Comparison of ENCODE assay signal across 27 mouse cellular contexts in the genomic region with DNA sequence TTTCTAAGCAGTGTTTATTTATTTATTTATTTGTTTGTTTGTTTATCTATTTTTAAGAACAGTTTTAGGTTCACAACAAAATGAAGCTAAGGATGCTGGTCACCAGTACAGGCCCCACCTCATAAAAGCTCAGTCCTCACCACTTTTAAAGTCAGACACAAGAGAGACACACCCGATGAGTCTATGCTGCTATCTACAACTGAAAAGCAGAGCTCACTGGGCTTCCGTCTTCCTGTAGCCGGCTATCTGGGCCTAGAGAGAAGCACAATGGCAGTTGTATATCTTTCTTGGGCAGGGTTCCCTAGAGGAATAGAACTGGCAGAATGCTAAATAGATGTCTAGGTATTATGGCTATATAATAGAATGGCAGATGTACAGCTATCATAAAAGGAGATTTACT. TPM values are rescaled to one million over a fixed set of nuclear protein-coding genes. Genes with fewer than 3 reads are reported as not detected.
DNase-seq lines count a peak whose midpoint lies in the region; ATAC-seq and TF ChIP-seq lines count a peak whose summit lies in the region.
"Had no signal": no experiment of that assay in that cellular context is flagged by ENCODE, and none has a peak within 500 bp of the region (broad histone marks: within the 10 kb centered on the region; RNA-seq: fewer than 3 reads in every experiment).

No protein-coding gene starts in this region.

- H3K36me3 ChIP-seq in E14TG2a.4 (ENCODE audit: insufficient read depth, low read length) (no peaks in the 10 kb centered on the region), MEL (ENCODE audit: control insufficient read depth in 1 of 2, insufficient read depth in 2 of 2, low read length in 2 of 2) (peaks cover 0 to 4% of the 10 kb centered on the region in 2 experiments; a peak in 1 of 4 replicates)
- H3K36me3 ChIP-seq: embryonic facial prominence, embryonic 13.5 days; embryonic facial prominence, embryonic 15.5 days; forebrain, embryonic 10.5 days; forebrain, embryonic 12.5 days; G1E had no signal

- TF ChIP-seq CTCF in E14TG2a.4 (conservative IDR thresholded peaks at IDR 0.05; ENCODE audit: low read length) (no peak), MEL (IDR thresholded peaks at IDR 0.05 in 2 of 3, conservative IDR thresholded peaks at IDR 0.05 in 1 of 3; ENCODE audit: control insufficient read depth in 1 of 3, insufficient read depth in 1 of 3, low read depth in 2 of 3, low read length in 3 of 3, poor library complexity in 1 of 3, severe bottlenecking in 1 of 3) (no peak)

- TF ChIP-seq EP300 in MEL (IDR thresholded peaks at IDR 0.05; ENCODE audit: low read depth in 1 of 2, low read length in 2 of 2) = no peak; a peak in 1 of 4 replicates

- no peak for TF ChIP-seq RAD21 in MEL (IDR thresholded peaks at IDR 0.05; ENCODE audit: low read depth, low read length)

- ATAC-seq in cerebellum, adult (ENCODE audit: insufficient number of reproducible peaks, low FRiP score, low TSS enrichment) = no peak
- no peak for ATAC-seq in megakaryocyte-erythroid progenitor cell, adult 5-6 weeks (replicated peaks; ENCODE audit: low FRiP score, low TSS enrichment, poor library complexity, severe bottlenecking)
- ATAC-seq: CD4-positive, CD25-positive, alpha-beta regulatory T cell, adult 4 months; forebrain, embryonic 14.5 days; forebrain, embryonic 16.5 days had no signal

- DNase-seq in ES-CJ7 (ENCODE audit: low read depth, low spot score) = peak; percentile 85
- peak; percentile 31 for DNase-seq in MEL (ENCODE audit: low read depth, low spot score)
- peak; percentile 66 for DNase-seq in ZHBTc4 (ENCODE audit: low read depth, low spot score)
- no peak for DNase-seq in embryo, embryonic 10.5 days (ENCODE audit: low spot score)
- DNase-seq: adrenal gland, adult 2 months; adrenal gland, postnatal 10 days; adrenal gland, postnatal 25 days; B cell, adult 2 months; cerebellum, adult 11-12 months; cerebellum, adult 2 months; cerebellum, adult 9-10 months; cerebellum, postnatal 10 days; cerebellum, postnatal 25 days; embryo, embryonic 11 days had no signal

- peaks cover 39% of the 10 kb centered on the region for H3K4me1 ChIP-seq in E14TG2a.4 (replicated peaks; ENCODE audit: low read depth, low read length)
- peaks cover 0 to 5% of the 10 kb centered on the region in 2 experiments; a peak in 1 of 4 replicates for H3K4me1 ChIP-seq in MEL (ENCODE audit: control insufficient read depth in 1 of 2, insufficient read depth in 2 of 2, low read length in 2 of 2)
- H3K4me1 ChIP-seq: forebrain, embryonic 10.5 days; forebrain, embryonic 12.5 days had no signal

- H3K79me2 ChIP-seq in MEL (ENCODE audit: control insufficient read depth, insufficient read depth, low read length, poor library complexity) = no peaks in the 10 kb centered on the region

- H3K9ac ChIP-seq in MEL (ENCODE audit: control insufficient read depth, low read depth, low read length, poor library complexity, severe bottlenecking) = no peak overlapping the region
- H3K9ac ChIP-seq: embryonic facial prominence, embryonic 13.5 days; embryonic facial prominence, embryonic 15.5 days; forebrain, embryonic 12.5 days had no signal

- no peaks in the 10 kb centered on the region for H3K9me3 ChIP-seq in E14TG2a.4 (ENCODE audit: low read length)
- H3K9me3 ChIP-seq in MEL (replicated peaks; ENCODE audit: insufficient read depth, low read length) = no peaks in the 10 kb centered on the region
- H3K9me3 ChIP-seq: embryonic facial prominence, embryonic 13.5 days; embryonic facial prominence, embryonic 15.5 days; forebrain, embryonic 10.5 days; forebrain, embryonic 12.5 days; G1E had no signal

- TF ChIP-seq POLR2A in MEL (IDR thresholded peaks at IDR 0.05; ENCODE audit: control insufficient read depth in 1 of 2, insufficient read depth in 1 of 2, low read depth in 1 of 2, low read length in 2 of 2, poor library complexity in 1 of 2) = no peak

- peak overlapping the region; percentile 60; the same call in 1 of the 2 replicates for H3K4me3 ChIP-seq in E14TG2a.4 (replicated peaks; ENCODE audit: low read length)
- H3K4me3 ChIP-seq in MEL (ENCODE audit: control insufficient read depth in 1 of 2, insufficient read depth in 1 of 2, low read depth in 2 of 2, low read length in 2 of 2) = no peak overlapping the region
- H3K4me3 ChIP-seq: embryonic facial prominence, embryonic 13.5 days; embryonic facial prominence, embryonic 15.5 days; erythroblast, embryonic 14.5 days; forebrain, embryonic 10.5 days; forebrain, embryonic 12.5 days had no signal

- no peak overlapping the region for H3K27ac ChIP-seq in MEL (ENCODE audit: control insufficient read depth, low read depth, low read length)
- H3K27ac ChIP-seq: embryonic facial prominence, embryonic 13.5 days; embryonic facial prominence, embryonic 15.5 days; forebrain, embryonic 10.5 days; forebrain, embryonic 12.5 days had no signal

- H3K27me3 ChIP-seq in E14TG2a.4 (ENCODE audit: insufficient read depth, low read length) (no peaks in the 10 kb centered on the region), MEL (ENCODE audit: control insufficient read depth in 1 of 2, insufficient read depth in 2 of 2, low read length in 2 of 2) (no peaks in the 10 kb centered on the region)
- H3K27me3 ChIP-seq: CH12.LX; embryonic facial prominence, embryonic 13.5 days; embryonic facial prominence, embryonic 15.5 days; forebrain, embryonic 12.5 days had no signal

TF ChIP-seq in MEL, 35 proteins besides CTCF, POLR2A, EP300 and RAD21:
- TF ChIP-seq GATA1 (IDR thresholded peaks at IDR 0.05; ENCODE audit: low read depth, low read length) = peak; percentile 25; the same call in 1 of the 2 replicates
- TF ChIP-seq MEF2A (IDR thresholded peaks at IDR 0.05; ENCODE audit: extremely low read depth, insufficient replicate concordance, low read depth, low read length, poor library complexity, severe bottlenecking) = no peak

RNA-seq across cellular contexts. Expression of a gene that starts 26.4 kb away (rescaled TPM):
- 3.1 and 7.4 TPM in 2 replicates for total RNA-seq in MEL (2012; rRNA removed)
- polyA plus RNA-seq in MEL (2012; ENCODE audit: insufficient read depth in 1 of 2, insufficient read length in 2 of 2, low read depth in 1 of 2, low replicate concordance in 2 of 2, missing spikeins in 1 of 2) = 10 to 100 TPM in 1 of 2 experiments, 1 to 10 TPM in 1; 8.8 to 67.5 TPM
- 0.83 and 2.5 TPM in 2 replicates for total RNA-seq in megakaryocyte-erythroid progenitor cell, adult 5-6 weeks (2014; fragmentation: Nextera tagmentation)
- total RNA-seq in megakaryocyte-erythroid progenitor cell, adult 5-6 weeks (2017) = 3.0 and 3.1 TPM in 2 replicates
- polyA plus RNA-seq: G1E had no signal

RNA-seq across cellular contexts. Expression of a gene that starts 43.8 kb away (rescaled TPM):
- 30.1 and 30.7 TPM in 2 replicates for total RNA-seq in MEL (2012; rRNA removed)
- 10 to 100 TPM; 27.5 to 78.2 TPM for polyA plus RNA-seq in MEL (2012; ENCODE audit: insufficient read depth in 1 of 2, insufficient read length in 2 of 2, low read depth in 1 of 2, low replicate concordance in 2 of 2, missing spikeins in 1 of 2)
- total RNA-seq in megakaryocyte-erythroid progenitor cell, adult 5-6 weeks (2014; fragmentation: Nextera tagmentation) = 32.6 and 33.0 TPM in 2 replicates
- 72.6 and 115 TPM in 2 replicates for total RNA-seq in megakaryocyte-erythroid progenitor cell, adult 5-6 weeks (2017)
